Mouse (Mus musculus): ENCODE results near the gene Gm3239.
A peak's percentile ranks its signal among the peaks of the same experiment; 100 is the strongest.
"Not testable (repeated sequence)": the region's sequence is repeated elsewhere in the genome, so short reads cannot be mapped to it uniquely, and the experiment has no call there.

The Gm3239 gene

DNA sequence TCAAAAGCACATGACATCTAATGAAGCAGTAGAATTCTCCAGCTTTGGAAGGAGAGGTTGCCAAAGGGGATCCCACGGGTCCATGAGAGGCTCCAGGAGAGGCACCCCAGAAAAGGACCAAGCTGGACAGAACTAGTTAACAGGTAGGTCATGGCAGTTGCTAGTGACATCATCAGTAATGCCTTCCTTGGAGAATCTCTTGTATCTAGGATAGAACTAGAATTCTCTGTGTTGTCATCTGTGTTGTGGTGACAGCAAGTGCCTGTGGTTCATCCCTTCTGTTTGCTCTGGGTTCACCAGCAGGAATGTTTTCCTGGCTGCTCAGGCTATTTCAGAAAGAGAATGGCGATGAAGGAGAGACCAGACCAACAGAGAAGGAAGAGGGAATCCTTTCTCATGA is at the start of gene Gm3239:
Gene Gm3239, plus strand, starts transcription at position 301 of the 400 bp plus-strand sequence.
- not testable (repeated sequence) for DNase-seq

DNA sequence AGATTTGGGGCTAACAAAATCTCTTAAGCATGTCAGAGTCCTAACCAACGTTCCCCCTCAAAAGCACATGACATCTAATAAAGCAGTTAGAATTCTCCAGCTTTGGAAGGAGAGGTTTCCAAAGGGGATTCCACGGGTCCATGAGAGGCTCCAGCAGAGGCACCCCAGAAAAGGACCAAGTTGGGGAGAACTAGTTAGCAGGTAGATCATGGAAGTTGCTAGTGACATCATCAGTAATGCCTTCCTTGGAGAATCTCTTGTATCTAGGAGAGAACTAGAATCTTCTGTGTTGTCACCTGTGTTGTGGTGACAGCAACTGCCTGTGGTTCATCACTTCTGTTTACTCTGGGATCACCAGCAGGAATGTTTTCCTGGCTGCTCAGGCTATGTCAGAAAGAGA is 31.9 kb upstream of the Gm3239 start, which contains the start of gene Gm8159:
Gene Gm8159, plus strand, starts transcription at position 301 of the 400 bp plus-strand sequence.
- DNase-seq = not testable (repeated sequence)

DNA sequence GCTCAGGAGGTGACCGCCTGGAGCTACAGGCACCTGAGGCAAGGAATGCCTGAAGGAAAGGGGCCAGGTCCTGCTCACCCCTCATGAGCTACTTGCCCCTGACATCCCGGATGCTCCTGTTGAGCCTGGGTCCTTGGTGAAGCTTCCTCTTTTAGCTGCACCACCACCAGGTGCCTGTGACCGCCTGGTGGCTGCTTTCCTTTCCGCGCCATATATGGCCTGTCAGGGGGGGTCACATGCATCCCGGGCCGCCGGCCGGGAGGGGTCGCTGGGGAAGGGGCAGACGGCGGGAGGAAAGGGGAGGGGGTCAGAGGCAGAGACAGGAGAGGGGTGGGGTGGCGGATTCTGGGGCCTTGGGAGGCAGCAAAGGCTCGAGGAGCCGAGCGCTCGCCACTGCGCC is 14.7 kb upstream of the Gm3239 start:
- peak; percentile 1 to 21 for DNase-seq

DNA sequence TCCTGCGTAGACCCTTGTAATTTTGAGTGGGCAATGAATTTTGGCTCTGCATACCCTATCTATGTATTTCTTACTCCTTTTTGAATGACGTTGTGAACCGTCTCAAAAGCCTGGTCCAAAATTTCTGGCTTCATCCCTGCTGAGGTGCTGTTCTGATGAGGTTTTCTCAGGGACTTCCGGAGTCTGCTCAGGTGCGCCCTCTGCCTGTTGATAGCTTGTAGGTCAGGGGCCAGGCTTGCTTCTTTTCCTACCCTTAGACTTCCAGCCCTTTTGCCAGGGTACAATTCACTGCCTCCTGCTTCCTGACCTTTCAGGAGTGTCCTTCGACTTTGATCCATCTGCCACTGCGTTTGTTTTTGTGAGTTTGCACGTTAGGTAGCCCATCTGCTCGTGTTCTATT is 13.7 kb upstream of the Gm3239 start:
- peak in 1 of 2 experiments; percentile 6 for DNase-seq

DNA sequence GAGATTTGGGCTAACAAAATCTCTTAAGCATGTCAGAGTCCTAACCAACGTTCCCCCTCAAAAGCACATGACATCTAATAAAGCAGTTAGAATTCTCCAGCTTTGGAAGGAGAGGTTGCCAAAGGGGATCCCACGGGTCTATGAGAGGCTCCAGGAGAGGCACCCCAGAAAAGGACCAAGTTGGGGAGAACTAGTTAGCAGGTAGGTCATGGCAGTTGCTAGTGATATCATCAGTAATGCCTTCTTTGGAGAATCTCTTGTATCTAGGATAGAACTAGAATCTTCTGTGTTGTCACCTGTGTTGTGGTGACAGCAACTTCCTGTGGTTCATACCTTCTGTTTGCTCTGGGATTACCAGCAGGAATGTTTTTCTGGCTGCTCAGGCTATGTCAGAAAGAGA is 44.9 kb downstream of the Gm3239 start, which contains the start of gene Gm7876:
Gene Gm7876, plus strand, starts transcription at position 301 of the 400 bp plus-strand sequence.
- not testable (repeated sequence) for DNase-seq
